Mouse (Mus musculus): ENCODE measurements around the gene Ifnlr1. TPM values are rescaled to one million over a fixed set of nuclear protein-coding genes. Genes with fewer than 3 reads are reported as not detected.

The Ifnlr1 gene
- total and polyA plus RNA-seq, 3 experiments: 1.8 to 3.2 (median 2.0) TPM

DNA sequence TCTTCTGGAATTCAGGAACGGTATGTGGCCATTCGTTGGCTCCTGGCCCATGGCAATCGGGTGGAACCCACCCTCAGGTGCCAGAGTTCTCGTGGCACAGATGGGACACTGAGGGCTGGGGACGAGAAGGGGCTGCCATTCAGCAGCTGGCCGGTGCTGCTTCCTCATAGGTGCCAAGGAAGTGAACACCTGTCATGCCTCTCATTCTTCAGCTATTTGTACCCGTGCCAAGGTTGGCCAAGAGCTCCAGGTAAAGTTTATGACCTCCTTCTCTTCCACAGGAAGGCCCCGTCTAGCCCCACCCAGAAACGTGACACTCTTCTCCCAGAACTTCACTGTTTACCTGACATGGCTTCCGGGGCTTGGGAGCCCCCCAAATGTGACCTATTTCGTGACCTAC is 4.2 kb downstream of the Ifnlr1 start:
- Histone ChIP-seq H3K36me3 (ENCODE audit: control insufficient read depth, insufficient read depth, low read length) (no peaks in the 10 kb centered on the region), H3K79me2 (replicated peaks; ENCODE audit: control insufficient read depth, insufficient read depth, low read length) (no peaks in the 10 kb centered on the region), H3K27ac (no peak overlapping the region), H3K4me1 (ENCODE audit: control insufficient read depth, insufficient read depth, low read length) (peaks cover 3% of the 10 kb centered on the region; the same call in 1 of the 2 replicates), H3K9ac (ENCODE audit: low read depth, low read length) (no peak overlapping the region), H3K4me3 (no peak overlapping the region), H3K27me3 (ENCODE audit: control insufficient read depth, insufficient read depth, low read length) (no peaks in the 10 kb centered on the region)
- no peak for TF ChIP-seq POLR2A (IDR thresholded peaks at IDR 0.05; ENCODE audit: insufficient read depth, low read depth, low read length)
- no peak for TF ChIP-seq CTCF (IDR thresholded peaks at IDR 0.05)
- no peak for TF ChIP-seq EP300 (IDR thresholded peaks at IDR 0.05; ENCODE audit: insufficient read depth, low read depth, low read length)
- intact Hi-C loops (cut with DNase I): no loop called here
- DNase-seq: no peak
- WGBS: 84% methylated on average over 11 of the region's 11 CpGs

DNA sequence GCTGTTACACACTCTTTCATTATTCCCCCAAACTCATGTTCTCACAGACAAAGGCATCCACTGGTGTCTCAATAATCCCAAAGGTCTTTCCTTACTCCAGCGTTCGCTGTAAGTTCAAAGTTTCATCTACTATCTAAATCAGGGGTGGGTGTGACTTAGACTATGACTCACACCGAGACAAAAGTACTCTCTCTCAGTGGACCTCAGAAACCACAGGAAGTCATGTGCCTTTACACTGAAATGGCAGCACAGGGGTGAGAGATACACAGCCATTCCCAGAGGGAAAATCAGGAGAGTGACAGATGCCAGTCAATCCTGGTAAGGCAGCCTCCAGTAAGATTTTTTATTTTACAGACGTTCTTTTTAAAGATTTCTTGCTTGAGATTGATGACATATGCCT is 6.8 kb downstream of the Ifnlr1 start:
- WGBS: 44% methylated on average over 4 of the region's 4 CpGs
- H3K4me3 ChIP-seq: no peak overlapping the region
- no peaks in the 10 kb centered on the region for H3K27me3 ChIP-seq (ENCODE audit: control insufficient read depth, insufficient read depth, low read length)
- H3K27ac ChIP-seq: no peak overlapping the region
- no peaks in the 10 kb centered on the region for H3K36me3 ChIP-seq (ENCODE audit: control insufficient read depth, insufficient read depth, low read length)
- no peak overlapping the region for H3K9ac ChIP-seq (ENCODE audit: low read depth, low read length)
- TF ChIP-seq EP300 (IDR thresholded peaks at IDR 0.05; ENCODE audit: insufficient read depth, low read depth, low read length): no peak
- TF ChIP-seq POLR2A (IDR thresholded peaks at IDR 0.05; ENCODE audit: insufficient read depth, low read depth, low read length): no peak
- no peak for TF ChIP-seq CTCF (IDR thresholded peaks at IDR 0.05)
- intact Hi-C loops (cut with DNase I): no loop called here
- H3K79me2 ChIP-seq (replicated peaks; ENCODE audit: control insufficient read depth, insufficient read depth, low read length): no peaks in the 10 kb centered on the region
- no peak for DNase-seq
- H3K4me1 ChIP-seq (ENCODE audit: control insufficient read depth, insufficient read depth, low read length): no peaks in the 10 kb centered on the region

DNA sequence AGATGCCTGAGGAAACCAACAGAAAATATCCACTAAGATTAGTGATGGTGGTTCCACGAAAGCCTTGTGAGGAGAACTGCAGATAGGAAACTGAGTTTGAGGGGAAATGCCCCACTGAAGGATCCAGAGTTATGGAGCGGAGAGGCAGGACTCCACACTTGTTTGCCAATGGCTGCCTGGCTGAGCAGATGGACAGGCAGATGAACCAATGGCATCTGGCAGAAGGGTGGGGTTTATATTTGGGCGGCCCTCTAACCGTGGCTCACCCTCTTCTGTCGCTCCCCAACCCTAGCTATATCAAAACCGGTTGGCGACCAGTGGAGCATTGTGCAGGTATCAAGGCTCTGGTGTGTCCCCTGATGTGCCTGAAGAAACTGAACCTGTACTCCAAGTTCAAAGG is 12.4 kb downstream of the Ifnlr1 start:
- Histone ChIP-seq H3K27me3 (ENCODE audit: control insufficient read depth, insufficient read depth, low read length) (no peaks in the 10 kb centered on the region), H3K4me1 (ENCODE audit: control insufficient read depth, insufficient read depth, low read length) (peaks cover 1% of the 10 kb centered on the region), H3K4me3 (no peak overlapping the region), H3K9ac (ENCODE audit: low read depth, low read length) (no peak overlapping the region), H3K79me2 (replicated peaks; ENCODE audit: control insufficient read depth, insufficient read depth, low read length) (no peaks in the 10 kb centered on the region), H3K27ac (no peak overlapping the region), H3K36me3 (ENCODE audit: control insufficient read depth, insufficient read depth, low read length) (no peaks in the 10 kb centered on the region)
- no peak for DNase-seq
- WGBS: 78% methylated on average over 7 of the region's 7 CpGs
- intact Hi-C loops (cut with DNase I): no loop called here
- no peak for TF ChIP-seq POLR2A (IDR thresholded peaks at IDR 0.05; ENCODE audit: insufficient read depth, low read depth, low read length)
- TF ChIP-seq EP300 (IDR thresholded peaks at IDR 0.05; ENCODE audit: insufficient read depth, low read depth, low read length): no peak
- no peak for TF ChIP-seq CTCF (IDR thresholded peaks at IDR 0.05)

DNA sequence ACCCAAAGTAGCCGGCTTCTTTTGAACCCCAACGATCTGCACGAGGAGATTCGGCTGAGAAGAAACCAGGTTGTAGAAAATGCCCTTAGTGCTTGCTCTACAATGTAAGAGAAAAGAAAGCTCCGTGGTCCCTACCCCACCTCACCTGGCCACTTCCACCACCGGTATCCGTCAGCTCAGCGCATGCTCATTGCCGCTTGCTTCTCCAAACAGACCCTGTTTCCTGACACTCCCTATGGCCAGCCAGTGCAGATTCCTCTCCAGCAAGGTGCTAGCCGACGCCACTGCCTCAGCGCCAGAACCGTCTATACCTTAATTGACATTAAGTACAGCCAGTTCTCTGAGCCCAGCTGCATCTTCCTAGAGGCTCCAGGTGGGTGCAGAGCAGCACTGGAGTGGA is 17.4 kb downstream of the Ifnlr1 start:
- H3K36me3 ChIP-seq (ENCODE audit: control insufficient read depth, insufficient read depth, low read length): no peaks in the 10 kb centered on the region
- TF ChIP-seq POLR2A (IDR thresholded peaks at IDR 0.05; ENCODE audit: insufficient read depth, low read depth, low read length) (no peak), CTCF (IDR thresholded peaks at IDR 0.05) (no peak), EP300 (IDR thresholded peaks at IDR 0.05; ENCODE audit: insufficient read depth, low read depth, low read length) (no peak)
- intact Hi-C loops (cut with DNase I): no loop called here
- no peak overlapping the region for H3K4me3 ChIP-seq
- H3K79me2 ChIP-seq (replicated peaks; ENCODE audit: control insufficient read depth, insufficient read depth, low read length): no peaks in the 10 kb centered on the region
- no peak for DNase-seq
- peaks cover 3% of the 10 kb centered on the region for H3K4me1 ChIP-seq (ENCODE audit: control insufficient read depth, insufficient read depth, low read length)
- 65% methylated on average over 13 of the region's 13 CpGs for WGBS
- peak overlapping the region; percentile 76 for H3K27ac ChIP-seq
- no peaks in the 10 kb centered on the region for H3K27me3 ChIP-seq (ENCODE audit: control insufficient read depth, insufficient read depth, low read length)
- peak overlapping the region; percentile 43 for H3K9ac ChIP-seq (ENCODE audit: low read depth, low read length)

DNA sequence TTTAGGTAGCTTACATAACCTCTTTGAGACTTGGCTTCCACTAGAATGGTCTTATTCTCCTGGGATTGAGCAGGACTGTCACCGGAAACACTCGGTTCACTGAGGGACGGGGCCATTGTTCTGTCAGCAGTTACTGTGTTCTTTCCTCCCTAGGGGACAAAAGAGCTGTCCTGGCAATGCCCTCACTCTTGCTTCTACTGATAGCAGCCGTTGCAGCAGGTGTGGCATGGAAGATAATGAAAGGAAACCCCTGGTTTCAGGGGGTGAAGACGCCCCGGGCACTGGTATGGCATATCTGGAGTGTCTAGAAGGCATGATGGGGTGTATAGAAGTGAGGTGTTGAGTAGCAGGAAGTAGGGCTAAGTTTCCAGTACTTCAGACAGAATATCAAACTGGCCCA is 17.9 kb downstream of the Ifnlr1 start:
- Histone ChIP-seq H3K27me3 (ENCODE audit: control insufficient read depth, insufficient read depth, low read length) (no peaks in the 10 kb centered on the region), H3K4me1 (ENCODE audit: control insufficient read depth, insufficient read depth, low read length) (peaks cover 3% of the 10 kb centered on the region), H3K9ac (ENCODE audit: low read depth, low read length) (no peak overlapping the region), H3K4me3 (no peak overlapping the region), H3K36me3 (ENCODE audit: control insufficient read depth, insufficient read depth, low read length) (no peaks in the 10 kb centered on the region), H3K79me2 (replicated peaks; ENCODE audit: control insufficient read depth, insufficient read depth, low read length) (no peaks in the 10 kb centered on the region), H3K27ac (peak overlapping the region; percentile 76)
- intact Hi-C loops (cut with DNase I): loop anchor here (1.0 to 2.0 kb wide), 2 partner anchors 15 to 21 kb away; no protein-coding TSS in a partner anchor
- peak; percentile 34 to 49 for DNase-seq
- no peak for TF ChIP-seq CTCF (IDR thresholded peaks at IDR 0.05)
- peak; percentile 92 for TF ChIP-seq EP300 (IDR thresholded peaks at IDR 0.05; ENCODE audit: insufficient read depth, low read depth, low read length)
- TF ChIP-seq POLR2A (IDR thresholded peaks at IDR 0.05; ENCODE audit: insufficient read depth, low read depth, low read length): 0 out of 2 replicates have a peak, but pooled peaks have one; percentile 24
- 39% methylated on average over 6 of the region's 6 CpGs for WGBS

DNA sequence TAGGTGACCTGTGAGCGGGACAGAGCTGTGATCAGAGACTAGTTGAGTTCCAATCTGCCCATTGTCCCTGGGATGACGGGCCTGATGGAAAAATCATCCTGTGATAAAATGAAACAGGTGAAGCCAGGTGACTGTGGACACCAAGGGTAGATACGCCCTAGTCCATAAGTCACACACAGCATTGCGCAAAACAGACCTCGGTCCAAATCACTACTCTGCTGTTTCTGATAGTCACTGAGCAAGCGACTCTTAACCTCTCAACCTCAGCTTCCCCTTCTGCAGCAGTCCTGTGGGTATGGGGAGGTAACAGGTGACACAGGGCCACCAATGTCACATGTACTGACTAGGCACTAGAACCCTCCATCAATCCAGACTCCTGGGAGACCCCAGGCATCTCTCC is 20.0 kb downstream of the Ifnlr1 start:
- Histone ChIP-seq H3K27ac (no peak overlapping the region), H3K27me3 (ENCODE audit: control insufficient read depth, insufficient read depth, low read length) (no peaks in the 10 kb centered on the region), H3K9ac (ENCODE audit: low read depth, low read length) (no peak overlapping the region), H3K4me3 (no peak overlapping the region), H3K4me1 (ENCODE audit: control insufficient read depth, insufficient read depth, low read length) (peaks cover 3% of the 10 kb centered on the region), H3K79me2 (replicated peaks; ENCODE audit: control insufficient read depth, insufficient read depth, low read length) (no peaks in the 10 kb centered on the region), H3K36me3 (ENCODE audit: control insufficient read depth, insufficient read depth, low read length) (no peaks in the 10 kb centered on the region)
- TF ChIP-seq POLR2A (IDR thresholded peaks at IDR 0.05; ENCODE audit: insufficient read depth, low read depth, low read length): no peak
- no peak for TF ChIP-seq CTCF (IDR thresholded peaks at IDR 0.05)
- no peak for TF ChIP-seq EP300 (IDR thresholded peaks at IDR 0.05; ENCODE audit: insufficient read depth, low read depth, low read length)
- DNase-seq: no peak
- 88% methylated on average over 6 of the region's 6 CpGs for WGBS
- intact Hi-C loops (cut with DNase I): loop anchor here (5.0 kb wide), 2 partner anchors 171 to 226 kb away; no protein-coding TSS in a partner anchor

Data from heart, adult 2 months (tissue).